Mouse (Mus musculus) embryonic facial prominence, embryonic 15.5 days (tissue): ENCODE data around the gene Rwdd3. TPM values are rescaled to one million over a fixed set of nuclear protein-coding genes. Genes with fewer than 3 reads are reported as not detected.

Experiments used
- ATAC-seq: fragments of 200-750 bp; cut with Nextera tagmentation; 2 replicates; pipeline ENCODE4 v1.8.0; 2017; ENCODE audit warnings: low read depth, moderate TSS enrichment; ENCODE audit not compliant: insufficient number of reproducible peaks, low FRiP score, low TSS enrichment
- H3K27ac ChIP-seq: fragments of 300-500 bp; sonication (generic); replicated peaks from 2 replicates; pipeline ENCODE4 v1.5.1; 2015; ENCODE audit warnings: mild to moderate bottlenecking, inconsistent platforms
- H3K27me3 ChIP-seq: fragments of 300-500 bp; sonication (generic); 2 replicates; pipeline ENCODE4 v1.6.1; 2015; ENCODE audit warnings: inconsistent platforms
- H3K36me3 ChIP-seq: fragments of 300-500 bp; sonication (generic); 2 replicates; pipeline ENCODE4 v1.6.1; 2015; ENCODE audit warnings: mild to moderate bottlenecking, inconsistent platforms
- H3K4me1 ChIP-seq: fragments of 300-500 bp; sonication (generic); 2 replicates; pipeline ENCODE4 v1.6.1; 2015; ENCODE audit warnings: inconsistent platforms
- H3K4me2 ChIP-seq: fragments of 300-500 bp; sonication (generic); replicated peaks from 2 replicates; pipeline ENCODE4 v1.6.1; 2015; ENCODE audit warnings: mild to moderate bottlenecking, inconsistent platforms
- H3K4me3 ChIP-seq: fragments of 300-500 bp; sonication (generic); replicated peaks from 2 replicates; pipeline ENCODE4 v1.5.1; 2015; ENCODE audit warnings: mild to moderate bottlenecking, inconsistent platforms
- H3K9ac ChIP-seq: fragments of 300-500 bp; sonication (generic); 2 replicates; pipeline ENCODE4 v1.6.1; 2015; ENCODE audit warnings: inconsistent platforms
- H3K9me3 ChIP-seq: fragments of 300-500 bp; sonication (generic); replicated peaks from 2 replicates; pipeline ENCODE4 v1.6.1; 2016; ENCODE audit warnings: inconsistent platforms
- WGBS: fragments of 180-500 bp; shearing (Covaris S2); methylation state at CpG from one replicate; pipeline ENCODE4 v1.1.7; 2015; 5-methylcytosine and 5-hydroxymethylcytosine counted together
- polyA plus RNA-seq: library from polyadenylated mRNA; unstranded; fragments of >200 nt; fragmentation: Nextera tagmentation; extraction: Ambion mirVana; gene quantifications from 2 replicates; pipeline ENCODE4 v1.2.1, GENCODE M21; 2015

The Rwdd3 gene
- polyA plus RNA-seq, 1 experiment from 2014 or later, result 9.2 TPM

DNA sequence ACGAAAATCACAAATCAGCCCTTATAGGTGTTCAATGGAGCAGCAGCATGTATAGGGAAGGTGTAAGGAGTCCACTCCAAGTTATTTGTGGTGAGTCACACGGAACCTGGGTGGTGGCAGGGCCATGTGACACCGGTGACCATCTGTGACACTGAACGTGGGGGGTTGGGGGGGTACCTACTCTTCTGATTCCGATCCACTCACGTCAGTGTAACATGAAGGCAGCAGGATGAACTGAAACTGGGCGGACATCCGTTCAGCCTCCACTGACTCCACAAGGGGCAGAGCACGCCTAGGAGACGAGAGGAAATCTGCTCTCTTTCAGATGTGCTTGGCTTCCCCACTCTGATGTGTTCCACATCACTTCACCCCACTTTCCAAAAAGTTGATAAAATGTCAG lies 11.9 kb downstream of the Rwdd3 start:
- ATAC-seq, result no peak
- no peaks in the 10 kb centered on the region for H3K27me3 ChIP-seq
- H3K4me2 ChIP-seq, result no peak overlapping the region
- peaks cover 9% of the 10 kb centered on the region; the same call in 1 of the 2 replicates for H3K4me1 ChIP-seq
- 69% methylated on average over 10 of the region's 10 CpGs for WGBS
- H3K4me3 ChIP-seq, result no peak overlapping the region
- H3K9ac ChIP-seq, result no peak overlapping the region
- H3K36me3 ChIP-seq, result no peaks in the 10 kb centered on the region
- H3K27ac ChIP-seq, result no peak overlapping the region
- no peaks in the 10 kb centered on the region for H3K9me3 ChIP-seq

GRCm38 (mm10) chr3:121158901-121159351 lies 12.6 kb downstream of the Rwdd3 start:
- Histone ChIP-seq H3K4me2 (no peak overlapping the region), H3K9ac (no peak overlapping the region), H3K4me1 (peaks cover 9% of the 10 kb centered on the region; the same call in 1 of the 2 replicates), H3K36me3 (no peaks in the 10 kb centered on the region), H3K9me3 (no peaks in the 10 kb centered on the region), H3K27ac (no peak overlapping the region), H3K27me3 (no peaks in the 10 kb centered on the region), H3K4me3 (no peak overlapping the region)
- ATAC-seq, result no peak
- 91% methylated on average over 16 of the region's 16 CpGs for WGBS

GRCm38 (mm10) chr3:121157546-121158330 lies 13.8 kb downstream of the Rwdd3 start:
- Histone ChIP-seq H3K9ac (no peak overlapping the region), H3K4me1 (peaks cover 9% of the 10 kb centered on the region; the same call in 1 of the 2 replicates), H3K36me3 (no peaks in the 10 kb centered on the region), H3K9me3 (no peaks in the 10 kb centered on the region), H3K27ac (no peak overlapping the region), H3K4me3 (no peak overlapping the region), H3K4me2 (no peak overlapping the region), H3K27me3 (no peaks in the 10 kb centered on the region)
- ATAC-seq, result no peak
- WGBS, result 65% methylated on average over 10 of the region's 10 CpGs

- Histone ChIP-seq H3K36me3 (no peaks in the 10 kb centered on the region), H3K9me3 (no peaks in the 10 kb centered on the region), H3K27me3 (no peaks in the 10 kb centered on the region), H3K4me3 (no peak overlapping the region), H3K4me2 (peak overlapping the region; percentile 22; the same call in 1 of the 2 replicates), H3K27ac (no peak overlapping the region), H3K4me1 (peaks cover 9% of the 10 kb centered on the region; the same call in 1 of the 2 replicates), H3K9ac (no peak overlapping the region)
- ATAC-seq, result no peak
- WGBS, result 57% methylated on average over 11 of the region's 11 CpGs
Measured at GRCm38 (mm10) chr3:121156451-121157186, 14.9 kb downstream of the Rwdd3 start.

DNA sequence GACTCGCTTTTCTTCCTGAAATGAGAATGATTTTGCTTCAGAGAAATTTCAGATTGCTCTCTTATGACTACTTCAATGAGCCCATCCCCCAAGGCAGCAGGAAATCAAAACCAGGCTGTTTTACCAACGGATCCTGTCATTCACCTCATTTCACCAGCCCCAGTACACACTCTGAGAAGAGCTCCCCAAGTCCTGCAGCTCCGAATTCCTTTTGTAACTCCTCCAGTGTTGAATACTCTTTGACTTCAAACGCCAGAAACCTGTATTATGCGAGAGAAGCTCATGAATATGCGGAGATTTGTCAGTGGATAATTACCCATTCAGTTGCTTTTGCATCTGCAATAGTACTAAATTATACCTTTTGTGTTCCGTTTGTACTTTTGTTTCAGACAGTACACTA lies 15.5 kb downstream of the Rwdd3 start:
- Histone ChIP-seq H3K27ac (no peak overlapping the region), H3K9me3 (no peaks in the 10 kb centered on the region), H3K4me3 (no peak overlapping the region), H3K4me1 (peaks cover 9% of the 10 kb centered on the region; the same call in 1 of the 2 replicates), H3K4me2 (peak overlapping the region; percentile 22; the same call in 1 of the 2 replicates), H3K27me3 (no peaks in the 10 kb centered on the region), H3K9ac (no peak overlapping the region), H3K36me3 (no peaks in the 10 kb centered on the region)
- 20% methylated on average over 7 of the region's 7 CpGs for WGBS
- no peak for ATAC-seq

DNA sequence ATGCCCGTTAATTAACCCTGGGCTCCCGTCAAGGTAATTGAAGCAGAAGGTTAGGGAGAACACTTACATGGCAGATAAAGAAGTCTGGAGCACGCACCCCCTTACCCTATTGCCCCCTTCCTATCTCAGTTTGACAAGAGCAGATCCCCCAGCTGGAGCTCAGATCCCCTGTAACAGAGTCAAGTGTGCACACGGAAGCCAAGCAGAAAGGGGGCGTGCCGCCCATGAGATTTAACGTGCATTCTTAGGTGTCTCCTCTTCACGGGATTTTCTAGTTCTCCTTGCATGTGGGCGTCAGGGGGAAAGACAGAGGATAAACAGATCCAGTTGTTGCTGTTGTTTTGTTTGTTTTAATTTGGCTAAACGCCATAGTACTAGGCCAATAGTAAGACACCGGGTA lies 37.6 kb downstream of the Rwdd3 start:
- no peak overlapping the region for H3K27ac ChIP-seq
- H3K36me3 ChIP-seq, result no peaks in the 10 kb centered on the region
- ATAC-seq, result no peak
- H3K27me3 ChIP-seq, result no peaks in the 10 kb centered on the region
- no peak overlapping the region for H3K4me2 ChIP-seq
- H3K9ac ChIP-seq, result no peak overlapping the region
- no peak overlapping the region for H3K4me3 ChIP-seq
- 66% methylated on average over 11 of the region's 11 CpGs for WGBS
- no peaks in the 10 kb centered on the region for H3K4me1 ChIP-seq
- no peaks in the 10 kb centered on the region for H3K9me3 ChIP-seq

GRCm38 (mm10) chr3:121133039-121133438 lies 38.5 kb downstream of the Rwdd3 start:
- ATAC-seq, result no peak
- H3K27me3 ChIP-seq, result no peaks in the 10 kb centered on the region
- no peak overlapping the region for H3K27ac ChIP-seq
- 69% methylated on average over 5 of the region's 5 CpGs for WGBS
- no peak overlapping the region for H3K4me2 ChIP-seq
- H3K9ac ChIP-seq, result no peak overlapping the region
- H3K4me1 ChIP-seq, result no peaks in the 10 kb centered on the region
- no peak overlapping the region for H3K4me3 ChIP-seq
- H3K36me3 ChIP-seq, result no peaks in the 10 kb centered on the region
- no peaks in the 10 kb centered on the region for H3K9me3 ChIP-seq

DNA sequence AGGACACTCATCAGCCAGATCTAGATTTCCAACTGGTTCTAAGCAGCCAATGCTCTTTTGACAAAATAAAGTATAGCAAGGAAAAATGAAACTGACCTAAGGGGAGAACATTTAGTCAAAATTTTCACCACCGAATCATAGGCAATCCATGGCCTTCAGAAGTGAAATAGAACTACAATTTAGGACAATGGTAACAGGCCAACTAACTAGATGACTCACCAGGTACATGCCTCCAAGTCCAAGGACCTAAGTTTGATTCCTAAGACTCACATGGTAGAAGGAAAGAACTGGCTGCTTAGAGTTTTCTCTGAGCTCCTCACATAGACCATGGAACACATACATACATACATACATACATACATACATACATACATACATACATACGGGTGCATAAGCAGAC lies 44.3 kb downstream of the Rwdd3 start:
- no peak overlapping the region for H3K4me3 ChIP-seq
- H3K27me3 ChIP-seq, result no peaks in the 10 kb centered on the region
- no peaks in the 10 kb centered on the region for H3K36me3 ChIP-seq
- no peak overlapping the region for H3K4me2 ChIP-seq
- H3K27ac ChIP-seq, result no peak overlapping the region
- H3K9me3 ChIP-seq, result no peaks in the 10 kb centered on the region
- WGBS, result 90% methylated on average over 2 of the region's 2 CpGs
- no peak overlapping the region for H3K9ac ChIP-seq
- ATAC-seq, result no peak
- H3K4me1 ChIP-seq, result no peaks in the 10 kb centered on the region

DNA sequence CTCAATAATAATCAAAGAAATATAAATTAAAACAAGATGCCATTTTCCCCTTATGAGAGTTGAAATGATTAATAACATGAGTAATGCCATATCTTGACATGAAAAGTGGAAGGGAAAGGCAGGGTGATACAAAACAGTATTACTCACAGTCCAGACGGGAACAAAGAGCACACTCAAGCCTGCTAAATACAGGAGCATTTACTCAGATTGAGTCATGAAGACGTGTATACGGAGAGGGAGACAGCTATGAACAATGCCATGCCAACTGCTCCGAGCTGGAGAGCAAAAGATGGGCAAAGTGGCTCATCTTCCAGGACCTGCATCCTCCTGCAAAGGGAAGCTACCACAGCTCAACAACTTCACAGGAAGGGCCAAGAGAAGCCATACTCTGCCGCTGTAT lies 45.0 kb downstream of the Rwdd3 start:
- no peak overlapping the region for H3K4me2 ChIP-seq
- ATAC-seq, result no peak
- H3K9me3 ChIP-seq, result no peaks in the 10 kb centered on the region
- WGBS, result 74% methylated on average over 5 of the region's 5 CpGs
- no peaks in the 10 kb centered on the region for H3K27me3 ChIP-seq
- no peaks in the 10 kb centered on the region for H3K4me1 ChIP-seq
- no peak overlapping the region for H3K27ac ChIP-seq
- H3K36me3 ChIP-seq, result no peaks in the 10 kb centered on the region
- H3K4me3 ChIP-seq, result no peak overlapping the region
- no peak overlapping the region for H3K9ac ChIP-seq

- no peaks in the 10 kb centered on the region for H3K4me1 ChIP-seq
- WGBS, result 83% methylated on average over 5 of the region's 5 CpGs
- H3K36me3 ChIP-seq, result no peaks in the 10 kb centered on the region
- no peaks in the 10 kb centered on the region for H3K9me3 ChIP-seq
- ATAC-seq, result no peak
- H3K9ac ChIP-seq, result no peak overlapping the region
- H3K27me3 ChIP-seq, result no peaks in the 10 kb centered on the region
- H3K27ac ChIP-seq, result no peak overlapping the region
- H3K4me2 ChIP-seq, result no peak overlapping the region
- no peak overlapping the region for H3K4me3 ChIP-seq
Measured at GRCm38 (mm10) chr3:121121072-121121471, 50.4 kb downstream of the Rwdd3 start.

- 78% methylated on average over 13 of the region's 13 CpGs for WGBS
- Histone ChIP-seq H3K9me3 (no peaks in the 10 kb centered on the region), H3K4me2 (no peak overlapping the region), H3K36me3 (no peaks in the 10 kb centered on the region), H3K4me3 (no peak overlapping the region), H3K27me3 (no peaks in the 10 kb centered on the region), H3K9ac (no peak overlapping the region), H3K4me1 (no peaks in the 10 kb centered on the region), H3K27ac (no peak overlapping the region)
- no peak for ATAC-seq
Measured at GRCm38 (mm10) chr3:121116590-121116989, 54.9 kb downstream of the Rwdd3 start.
